Mouse (Mus musculus) cerebellum, adult 11 months (tissue): Measurements from ENCODE around the gene Ssmem1.

Experiments used
- DNase-seq: peaks from one replicate; pipeline ENCODE4 v3.0.0; 2022

The Ssmem1 gene

GRCm38 (mm10) chr6:30509265-30510239 is at the start of gene Ssmem1, which contains the start of gene Tmem209:
Ssmem1 (plus strand) TSS chr6:30509849.
Tmem209 (minus strand) TSS chr6:30509783.
- peak; percentile 98 for DNase-seq

GRCm38 (mm10) chr6:30460750-30461446 is 48.8 kb upstream of the Ssmem1 start:
- DNase-seq = peak; percentile 87

- DNase-seq = no peak
Measured at GRCm38 (mm10) chr6:30461755-30462344, 47.8 kb upstream of the Ssmem1 start.

- no peak for DNase-seq
Measured at GRCm38 (mm10) chr6:30462822-30463221, 46.8 kb upstream of the Ssmem1 start.

GRCm38 (mm10) chr6:30465586-30465985 is 44.1 kb upstream of the Ssmem1 start:
- no peak for DNase-seq

- DNase-seq = no peak
Measured at GRCm38 (mm10) chr6:30468058-30468457, 41.6 kb upstream of the Ssmem1 start.

GRCm38 (mm10) chr6:30468684-30469083 is 41.0 kb upstream of the Ssmem1 start:
- DNase-seq = peak; percentile 57

GRCm38 (mm10) chr6:30469370-30469769 is 40.3 kb upstream of the Ssmem1 start:
- DNase-seq = peak; percentile 88

- DNase-seq = no peak
Measured at GRCm38 (mm10) chr6:30471706-30472105, 37.9 kb upstream of the Ssmem1 start.

- no peak for DNase-seq
Measured at GRCm38 (mm10) chr6:30476025-30476765, 33.5 kb upstream of the Ssmem1 start.

GRCm38 (mm10) chr6:30477210-30477714 is 32.4 kb upstream of the Ssmem1 start:
- peak; percentile 66 for DNase-seq

GRCm38 (mm10) chr6:30477784-30478183 is 31.9 kb upstream of the Ssmem1 start:
- DNase-seq = no peak

GRCm38 (mm10) chr6:30479418-30479817 is 30.2 kb upstream of the Ssmem1 start:
- no peak for DNase-seq

- no peak for DNase-seq
Measured at GRCm38 (mm10) chr6:30482908-30483307, 26.7 kb upstream of the Ssmem1 start.

GRCm38 (mm10) chr6:30486504-30486903 is 23.1 kb upstream of the Ssmem1 start:
- DNase-seq = no peak

GRCm38 (mm10) chr6:30499049-30499448 is 10.6 kb upstream of the Ssmem1 start:
- DNase-seq = no peak

GRCm38 (mm10) chr6:30508824-30509223 is 825 bp upstream of the Ssmem1 start:
- no peak for DNase-seq

GRCm38 (mm10) chr6:30510291-30510690 is 642 bp downstream of the Ssmem1 start:
- DNase-seq = peak; percentile 21

- no peak for DNase-seq
Measured at GRCm38 (mm10) chr6:30514242-30514641, 4.6 kb downstream of the Ssmem1 start.

- DNase-seq = no peak
Measured at GRCm38 (mm10) chr6:30520400-30520799, 10.8 kb downstream of the Ssmem1 start.

- no peak for DNase-seq
Measured at GRCm38 (mm10) chr6:30525456-30526332, 16.0 kb downstream of the Ssmem1 start.
